8 mouse cellular contexts compared by ENCODE assay signal in the genomic region with DNA sequence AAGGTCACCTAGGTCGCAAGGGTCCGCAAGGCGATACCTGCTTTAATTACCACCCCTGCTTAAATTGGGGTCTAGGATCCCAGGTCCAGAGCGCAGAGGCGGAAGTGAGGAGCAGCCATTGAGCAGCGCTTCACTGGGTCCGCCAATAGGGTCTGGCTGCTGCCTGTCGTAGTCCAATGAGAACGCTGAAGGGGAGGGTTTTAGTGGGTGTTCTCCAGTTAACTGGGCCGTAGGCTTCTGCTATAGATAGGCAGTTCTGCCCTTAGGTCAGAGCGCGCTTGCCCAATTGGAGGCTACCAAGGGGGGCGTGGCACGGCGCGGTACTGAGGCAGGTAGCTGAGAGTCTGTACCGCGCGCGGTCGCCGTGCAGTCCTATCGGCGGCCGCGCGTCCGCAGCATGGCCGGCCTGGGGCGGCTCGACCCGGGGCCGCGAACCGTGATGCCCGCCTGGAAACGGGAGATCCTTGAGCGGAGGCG. TPM values are rescaled to one million over a fixed set of nuclear protein-coding genes. Genes with fewer than 3 reads are reported as not detected.
A peak's percentile ranks its signal among the peaks of the same experiment; 100 is the strongest.
DNase-seq lines count a peak whose midpoint lies in the region; ATAC-seq lines count a peak whose summit lies in the region.

A gene (plus strand): TSS at position 328 of the 477 bp plus-strand sequence.

- ATAC-seq in erythroblast, adult 5-6 weeks (replicated peaks; ENCODE audit: low FRiP score, poor library complexity, severe bottlenecking) = peak; percentile 96
- ATAC-seq in kidney, embryonic 15.5 days (replicated peaks; ENCODE audit: low FRiP score) = peak; percentile 98
- peak; percentile 98 for ATAC-seq in monocyte, adult 5-6 weeks (replicated peaks; ENCODE audit: insufficient number of reproducible peaks, low FRiP score, low TSS enrichment, poor library complexity, severe bottlenecking)

- peaks cover 34% of the 10 kb centered on the region for H3K4me1 ChIP-seq in heart, embryonic 10.5 days
- peaks cover 50% of the 10 kb centered on the region for H3K4me1 ChIP-seq in kidney, embryonic 15.5 days

- peak within 1 kb of the TSS; percentile 97 for H3K4me2 ChIP-seq in kidney, embryonic 15.5 days

- no peaks in the 10 kb centered on the region for H3K36me3 ChIP-seq in heart, embryonic 10.5 days
- H3K36me3 ChIP-seq in kidney, embryonic 15.5 days = no peaks in the 10 kb centered on the region

- H3K9me3 ChIP-seq in heart, embryonic 10.5 days = no peaks in the 10 kb centered on the region
- H3K9me3 ChIP-seq in kidney, embryonic 15.5 days (replicated peaks) = no peaks in the 10 kb centered on the region

- DNase-seq in B cell, adult 2 months = peak; percentile 90 to 94
- peak; percentile 100 for DNase-seq in brain, adult 2 months (ENCODE audit: low read depth, low spot score)
- peak; percentile 98 for DNase-seq in heart, embryonic 10.5 days (ENCODE audit: low spot score)
- DNase-seq in liver = peak; percentile 98
- peak; percentile 96 for DNase-seq in spleen, postnatal 4 days (ENCODE audit: low spot score in 2 of 2)

- H3K27me3 ChIP-seq in heart, embryonic 10.5 days (ENCODE audit: insufficient read depth, poor library complexity, severe bottlenecking) = peaks cover 25% of the 10 kb centered on the region
- peaks cover 11% of the 10 kb centered on the region for H3K27me3 ChIP-seq in kidney, embryonic 15.5 days

- peak within 1 kb of the TSS; percentile 80 for H3K4me3 ChIP-seq in heart, embryonic 10.5 days
- peak within 1 kb of the TSS; percentile 76 for H3K4me3 ChIP-seq in kidney, embryonic 15.5 days (replicated peaks)

- H3K9ac ChIP-seq in kidney, embryonic 15.5 days = peak within 1 kb of the TSS; percentile 66

- WGBS in heart, embryonic 10.5 days = under 1% methylated on average over 39 of the region's 39 CpGs
- under 1% methylated on average over 39 of the region's 39 CpGs for WGBS in kidney, embryonic 15.5 days

- peak within 1 kb of the TSS; percentile 83 for H3K27ac ChIP-seq in heart, embryonic 10.5 days
- peak within 1 kb of the TSS; percentile 76 for H3K27ac ChIP-seq in kidney, embryonic 15.5 days

RNA-seq across cellular contexts. Expression of the gene that starts here (rescaled TPM):
- 1.5 and 4.0 TPM in 2 replicates for total RNA-seq in erythroblast, adult 5-6 weeks (2015; ENCODE audit: low replicate concordance)
- total RNA-seq in erythroblast, adult 5-6 weeks (2017; ENCODE audit: low replicate concordance) = 0.26 and 2.6 TPM in 2 replicates
- 5.1 and 6.4 TPM in 2 replicates for polyA plus RNA-seq in heart, embryonic 10.5 days (2016; fragmentation: Nextera tagmentation; extraction: Ambion mirVana)
- 9.2 and 11.3 TPM in 2 replicates for polyA plus RNA-seq in kidney, embryonic 15.5 days (2015; fragmentation: Nextera tagmentation; extraction: Ambion mirVana)
- 7.1 to 9.2 TPM (median 8.4 TPM) in 3 replicates for total RNA-seq in monocyte, adult 5-6 weeks (2017)

Comparison
In these comparisons a context has a peak if more than half of its experiments do, and no peak if none do; other contexts are left out.
1. Peak in every context shown above with its lines: DNase-seq, ATAC-seq, H3K4me3 ChIP-seq and H3K27ac ChIP-seq.